20 mouse cellular contexts compared by ENCODE assay signal in genomic region chr4:142492926-142493492, GRCm38 (mm10).
DNase-seq lines count a peak whose midpoint lies in the region; ATAC-seq and TF ChIP-seq lines count a peak whose summit lies in the region.
"Had no signal": no experiment of that assay in that cellular context is flagged by ENCODE, and none has a peak within 500 bp of the region (broad histone marks: within the 10 kb centered on the region; RNA-seq: fewer than 3 reads in every experiment).

No protein-coding gene starts in this region.

- ATAC-seq in heart, embryonic 11.5 days (replicated peaks; ENCODE audit: insufficient number of reproducible peaks, low FRiP score, low TSS enrichment) = no peak
- ATAC-seq in lung, embryonic 14.5 days (ENCODE audit: insufficient read depth) = peak; percentile 77
- ATAC-seq in forebrain, embryonic 16.5 days = no peak
- ATAC-seq: forebrain, embryonic 15.5 days; midbrain, embryonic 13.5 days had no signal

- H3K36me3 ChIP-seq in heart, embryonic 11.5 days (ENCODE audit: control insufficient read depth, insufficient read depth, low read length) = no peaks in the 10 kb centered on the region
- no peaks in the 10 kb centered on the region for H3K36me3 ChIP-seq in lung, embryonic 14.5 days (ENCODE audit: insufficient read depth)
- H3K36me3 ChIP-seq in forebrain, embryonic 16.5 days (ENCODE audit: control insufficient read depth, insufficient read depth) = no peaks in the 10 kb centered on the region
- no peaks in the 10 kb centered on the region for H3K36me3 ChIP-seq in midbrain, embryonic 10.5 days
- H3K36me3 ChIP-seq: forebrain, embryonic 15.5 days; hindbrain, embryonic 10.5 days; limb, embryonic 13.5 days; liver, embryonic 15.5 days; midbrain, embryonic 13.5 days had no signal

- DNase-seq in heart, adult 11 months = peak; percentile 98
- peak; percentile 63 for DNase-seq in lung, embryonic 14.5 days
- DNase-seq in lung, postnatal 14 days = no peak
- DNase-seq in heart, adult 9 months (ENCODE audit: low spot score in 2 of 2) = peak; percentile 50 to 61
- DNase-seq in heart, postnatal 25 days (ENCODE audit: low spot score) = peak; percentile 20
- DNase-seq in midbrain, embryonic 10.5 days (ENCODE audit: low spot score) = no peak
- DNase-seq: cerebellum, adult 11-12 months; cerebellum, postnatal 14 days; gastrocnemius, postnatal 25 days; kidney, adult 8-10 months; layer of hippocampus, postnatal 36 days; thymus, postnatal 25 days had no signal

- 48% methylated on average over 10 of the region's 10 CpGs for WGBS in heart, embryonic 11.5 days (ENCODE audit: insufficient replicate concordance)
- 40% methylated on average over 10 of the region's 10 CpGs for WGBS in lung, embryonic 14.5 days
- WGBS in forebrain, embryonic 16.5 days = 58% methylated on average over 10 of the region's 10 CpGs
- 84% methylated on average over 10 of the region's 10 CpGs for WGBS in midbrain, embryonic 10.5 days

- peaks cover 13% of the 10 kb centered on the region; the same call in 1 of the 2 replicates for H3K27me3 ChIP-seq in heart, embryonic 11.5 days (ENCODE audit: control insufficient read depth, insufficient read depth, low read length)
- no peaks in the 10 kb centered on the region for H3K27me3 ChIP-seq in lung, embryonic 14.5 days (ENCODE audit: insufficient read depth, low read length)
- no peaks in the 10 kb centered on the region for H3K27me3 ChIP-seq in forebrain, embryonic 16.5 days (replicated peaks; ENCODE audit: control insufficient read depth, insufficient read depth, low read length)
- H3K27me3 ChIP-seq in midbrain, embryonic 10.5 days (ENCODE audit: low read depth, poor library complexity, severe bottlenecking) = peaks cover 21% of the 10 kb centered on the region
- H3K27me3 ChIP-seq: forebrain, embryonic 15.5 days; liver, embryonic 15.5 days had no signal

- no peaks in the 10 kb centered on the region for H3K9me3 ChIP-seq in heart, embryonic 11.5 days (replicated peaks; ENCODE audit: control insufficient read depth, low read length)
- no peaks in the 10 kb centered on the region for H3K9me3 ChIP-seq in lung, embryonic 14.5 days (ENCODE audit: low read depth, low read length)
- H3K9me3 ChIP-seq in forebrain, embryonic 16.5 days (ENCODE audit: control insufficient read depth, low read length) = no peaks in the 10 kb centered on the region
- no peaks in the 10 kb centered on the region for H3K9me3 ChIP-seq in midbrain, embryonic 10.5 days (replicated peaks)
- H3K9me3 ChIP-seq: forebrain, embryonic 15.5 days; hindbrain, embryonic 10.5 days; limb, embryonic 13.5 days; liver, embryonic 15.5 days; midbrain, embryonic 13.5 days had no signal

- H3K9ac ChIP-seq in heart, embryonic 11.5 days (ENCODE audit: low read depth, low read length) = no peak overlapping the region
- H3K9ac ChIP-seq in lung, embryonic 14.5 days = no peak overlapping the region
- H3K9ac ChIP-seq in forebrain, embryonic 16.5 days (replicated peaks; ENCODE audit: low read depth, low read length) = no peak overlapping the region
- H3K9ac ChIP-seq: forebrain, embryonic 15.5 days; limb, embryonic 13.5 days; liver, embryonic 15.5 days; midbrain, embryonic 13.5 days had no signal

- H3K4me3 ChIP-seq in heart, embryonic 11.5 days (ENCODE audit: low read depth, low read length) = no peak overlapping the region
- no peak overlapping the region for H3K4me3 ChIP-seq in lung, embryonic 14.5 days (ENCODE audit: low read depth, low read length)
- H3K4me3 ChIP-seq in forebrain, embryonic 16.5 days (replicated peaks; ENCODE audit: low read length) = no peak overlapping the region
- no peak overlapping the region for H3K4me3 ChIP-seq in midbrain, embryonic 10.5 days
- H3K4me3 ChIP-seq: forebrain, embryonic 15.5 days; hindbrain, embryonic 10.5 days; limb, embryonic 13.5 days; liver, embryonic 15.5 days; midbrain, embryonic 13.5 days; myocyte had no signal

- no peak for TF ChIP-seq CTCF in lung, embryonic 14.5 days (IDR thresholded peaks at IDR 0.05; ENCODE audit: low read depth)

- no peaks in the 10 kb centered on the region for H3K4me1 ChIP-seq in heart, embryonic 11.5 days (ENCODE audit: control insufficient read depth, insufficient read depth, low read length)
- H3K4me1 ChIP-seq in lung, embryonic 14.5 days (ENCODE audit: insufficient read depth) = peaks cover 3% of the 10 kb centered on the region; the same call in 1 of the 2 replicates
- H3K4me1 ChIP-seq in forebrain, embryonic 16.5 days (replicated peaks; ENCODE audit: control insufficient read depth, insufficient read depth, low read length) = 0 out of 2 replicates have a peak, but pooled peaks cover 4% of the 10 kb centered on the region
- H3K4me1 ChIP-seq in midbrain, embryonic 10.5 days = peaks cover 8% of the 10 kb centered on the region; the same call in 1 of the 2 replicates
- H3K4me1 ChIP-seq: forebrain, embryonic 15.5 days; liver, embryonic 15.5 days had no signal

- H3K27ac ChIP-seq in heart, embryonic 11.5 days (ENCODE audit: low read depth, low read length) = no peak overlapping the region
- no peak overlapping the region for H3K27ac ChIP-seq in lung, embryonic 14.5 days (ENCODE audit: low read depth)
- H3K27ac ChIP-seq in forebrain, embryonic 16.5 days (ENCODE audit: low read length) = no peak overlapping the region
- no peak overlapping the region for H3K27ac ChIP-seq in midbrain, embryonic 10.5 days (replicated peaks)
- H3K27ac ChIP-seq: forebrain, embryonic 15.5 days; hindbrain, embryonic 10.5 days; limb, embryonic 13.5 days; liver, embryonic 15.5 days; midbrain, embryonic 13.5 days had no signal

- intact Hi-C loops in heart, postnatal 25 days (cut with DNase I) = no loop called here

- no peak overlapping the region for H3K4me2 ChIP-seq in heart, embryonic 11.5 days
- no peak overlapping the region for H3K4me2 ChIP-seq in lung, embryonic 14.5 days
- no peak overlapping the region for H3K4me2 ChIP-seq in forebrain, embryonic 16.5 days (ENCODE audit: low read length)
- H3K4me2 ChIP-seq: forebrain, embryonic 15.5 days; limb, embryonic 13.5 days; liver, embryonic 15.5 days; midbrain, embryonic 13.5 days had no signal

Comparison
In these comparisons a context has a peak if more than half of its experiments do, and no peak if none do; other contexts are left out.
1. DNase-seq: peak in heart, adult 11 months (single experiment), lung, embryonic 14.5 days (single experiment), heart, adult 9 months (2 of 2) and heart, postnatal 25 days (single experiment); none in lung, postnatal 14 days (single experiment) and midbrain, embryonic 10.5 days (single experiment).